Mouse (Mus musculus) forelimb bud, embryonic 11.5 days (tissue): ENCODE results near the gene Smox.
A peak's percentile ranks its signal among the peaks of the same experiment; 100 is the strongest.

Experiments used
- DNase-seq: peaks from one replicate; pipeline ENCODE4 v3.0.0-alpha.2; 2012; ENCODE audit warnings: low read depth, low spot score

Gene Smox

DNA sequence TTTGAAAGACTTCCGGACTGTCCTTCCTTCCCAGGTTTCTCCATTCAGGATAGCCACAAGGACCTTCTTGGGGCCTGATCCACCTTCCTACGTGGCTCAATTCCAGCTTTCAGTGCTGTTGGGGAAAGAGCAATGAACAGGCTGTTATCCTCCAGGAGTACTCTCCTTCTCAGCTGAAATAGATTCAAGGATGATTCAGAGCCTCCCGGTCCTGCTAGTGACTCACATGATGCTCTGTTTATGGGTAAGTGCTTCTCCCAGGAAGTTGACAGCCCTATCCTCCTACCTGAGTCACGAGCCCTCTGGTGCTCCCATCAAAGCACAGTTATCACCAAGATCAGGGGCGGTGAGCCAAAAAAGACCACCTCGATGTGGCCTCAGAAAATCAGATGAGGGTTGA is 7.1 kb upstream of the Smox start:
- DNase-seq = no peak

- no peak for DNase-seq
These were observed 6.2 kb upstream of the Smox start for GRCm38 (mm10) chr2:131485126-131485525.

DNA sequence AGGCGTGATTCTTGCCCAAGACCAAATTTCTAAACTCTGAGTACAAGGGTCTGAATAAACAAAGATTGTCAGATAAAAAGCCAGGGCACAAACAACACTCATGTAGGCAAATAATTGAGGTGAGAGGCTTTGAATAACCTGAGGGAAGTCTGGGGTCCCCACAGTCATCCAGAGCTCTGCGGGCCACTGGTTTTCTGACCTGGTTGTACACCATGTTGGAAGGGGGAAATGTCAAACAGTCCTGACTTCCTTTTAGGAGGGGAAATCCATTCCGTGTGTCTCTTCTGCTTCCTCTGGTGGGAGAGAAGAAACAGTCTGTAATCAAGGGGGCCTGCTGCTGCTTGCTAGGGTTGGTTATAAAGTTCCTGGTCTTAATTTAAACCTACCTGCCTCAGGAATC is 5.2 kb upstream of the Smox start:
- DNase-seq = no peak

DNA sequence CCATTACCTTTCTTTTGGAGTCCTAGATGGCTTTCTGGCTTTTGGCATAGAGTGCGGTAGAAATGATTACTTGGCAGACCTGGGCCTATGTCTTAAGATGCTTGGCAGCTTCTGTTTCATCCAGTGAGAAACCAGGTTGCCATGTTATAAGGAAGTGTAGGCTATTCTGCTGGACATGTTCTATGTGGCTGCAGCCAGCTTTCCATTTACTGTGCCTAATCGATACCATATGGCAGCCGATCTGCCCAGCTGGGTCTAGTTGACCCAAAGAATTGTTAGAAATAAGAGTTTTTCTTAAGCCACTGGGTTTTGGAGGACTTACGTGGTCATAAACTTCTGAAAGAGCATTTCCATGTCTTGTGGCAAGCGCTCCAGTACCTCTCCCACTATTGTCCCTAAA is 4.0 kb upstream of the Smox start:
- DNase-seq = no peak

GRCm38 (mm10) chr2:131488261-131488660 is 3.0 kb upstream of the Smox start:
- DNase-seq = no peak

- no peak for DNase-seq
These were observed 2.4 kb upstream of the Smox start for GRCm38 (mm10) chr2:131488870-131489269.

DNA sequence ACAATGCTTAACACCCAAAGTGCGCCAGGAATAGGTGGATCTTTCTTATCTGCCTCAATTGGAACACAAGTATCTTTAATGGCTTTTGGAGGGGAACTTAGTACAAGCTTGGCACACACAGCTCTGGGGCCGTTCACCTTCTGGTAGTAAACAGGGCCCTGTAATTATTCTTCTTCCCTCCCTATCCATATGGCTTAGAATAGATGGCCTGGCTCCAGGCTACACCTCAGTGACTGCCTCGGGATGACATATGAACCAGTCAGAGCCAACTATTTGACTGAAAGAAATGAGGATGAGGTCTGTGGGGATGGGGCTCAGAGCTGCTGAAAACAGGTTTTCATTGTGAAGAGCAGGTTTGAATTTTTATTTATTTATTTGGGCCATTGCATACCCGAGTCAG is 1.7 kb upstream of the Smox start:
- no peak for DNase-seq

- peak; percentile 61 for DNase-seq
These were observed 655 bp downstream of the Smox start for GRCm38 (mm10) chr2:131491707-131492595.

DNA sequence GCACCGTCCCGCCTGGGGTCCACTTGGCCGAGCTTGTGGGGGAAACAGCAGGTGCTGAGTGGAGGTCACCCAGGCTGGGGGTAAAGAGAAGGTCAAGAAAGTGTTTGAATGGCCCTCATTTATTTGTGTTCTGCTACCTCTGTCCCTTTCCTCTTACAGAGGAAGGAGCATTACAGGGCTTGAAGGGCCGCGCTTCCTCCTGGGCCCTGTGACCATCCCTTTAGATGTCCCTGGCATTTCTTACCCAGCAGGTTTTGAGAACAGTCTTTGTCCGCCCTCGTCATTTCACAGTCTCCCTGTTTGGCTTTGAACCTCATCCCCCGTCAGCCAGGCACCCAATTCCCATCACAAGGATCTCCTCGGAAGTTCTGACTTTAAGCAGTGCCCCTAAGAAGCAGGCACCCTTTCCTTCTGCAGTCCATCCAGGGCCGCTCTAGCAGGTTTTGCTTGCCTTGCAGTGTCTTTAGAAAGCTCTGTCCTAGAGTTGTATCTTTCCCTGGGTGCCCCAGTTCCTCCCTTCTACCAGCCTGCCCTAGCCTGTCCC is 1.4 kb downstream of the Smox start:
- DNase-seq = no peak

DNA sequence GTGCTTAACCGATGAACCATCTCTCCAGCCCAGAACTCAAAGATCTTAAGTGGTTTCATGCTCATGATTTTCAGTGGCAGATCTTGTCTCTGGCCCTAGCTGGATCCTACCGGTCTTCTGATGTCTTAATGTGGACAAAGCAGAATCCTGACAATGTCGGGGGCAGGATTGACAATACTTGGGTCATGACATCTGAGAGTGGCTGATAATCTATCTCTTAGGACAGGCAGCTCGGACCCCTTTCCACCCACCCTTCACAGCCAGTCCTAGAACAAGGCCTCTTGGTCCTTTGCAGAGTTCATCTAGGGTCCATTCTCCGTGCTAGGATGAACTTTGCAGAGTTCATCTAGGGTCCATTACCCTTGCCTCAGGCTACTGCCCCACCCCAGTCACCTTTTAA is 2.1 kb downstream of the Smox start:
- no peak for DNase-seq

DNA sequence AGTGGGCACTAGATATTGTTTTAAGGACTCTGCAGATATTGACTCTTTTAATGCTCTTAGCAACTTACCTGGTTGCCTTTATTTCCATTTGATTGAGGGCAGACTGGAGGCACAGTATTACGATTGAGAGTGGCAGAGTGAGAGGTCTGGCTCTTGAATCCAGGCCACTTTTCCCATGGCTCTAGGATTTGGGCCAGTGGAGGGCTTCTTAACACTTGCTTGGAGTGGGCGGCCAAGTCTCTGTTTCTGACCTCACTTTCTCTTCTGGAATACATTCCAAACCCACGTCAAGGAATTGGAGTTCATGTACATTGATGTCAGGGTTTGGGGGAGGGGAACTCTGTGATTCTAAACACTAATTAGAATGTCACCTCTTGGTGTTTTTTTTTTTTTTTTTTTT is 4.0 kb downstream of the Smox start:
- DNase-seq = no peak

GRCm38 (mm10) chr2:131496125-131496820 is 5.0 kb downstream of the Smox start:
- DNase-seq = no peak

DNA sequence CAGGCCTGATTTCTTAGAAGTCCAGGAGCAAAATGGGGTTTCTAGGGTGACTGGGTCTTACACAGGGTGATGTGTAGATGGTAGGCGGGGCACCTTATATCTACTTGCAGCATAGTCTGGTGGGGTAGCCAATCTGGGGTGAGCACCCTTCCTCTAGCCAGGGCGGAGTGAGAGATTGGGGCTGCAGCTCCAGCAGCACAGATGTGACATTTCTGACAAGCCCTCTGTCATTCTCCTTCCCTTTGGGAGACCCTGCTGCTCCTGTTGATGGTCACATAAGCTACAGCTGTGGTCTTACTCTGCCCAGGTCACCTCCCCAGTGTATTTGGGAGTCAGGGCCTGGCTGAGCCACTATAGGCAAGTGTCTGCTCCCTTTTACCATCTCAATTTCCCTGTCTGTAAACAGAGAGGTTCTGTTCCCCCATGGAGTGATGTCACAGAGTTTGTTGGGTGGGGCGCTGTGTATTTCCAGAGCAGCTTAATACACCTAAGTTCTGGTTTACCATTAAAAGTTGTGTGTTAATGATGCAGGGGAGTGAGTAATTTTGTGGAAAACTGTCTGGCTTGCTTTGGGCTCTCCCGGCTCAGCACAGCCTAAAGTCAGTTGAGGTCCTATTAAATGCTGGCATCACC is 6.0 kb downstream of the Smox start:
- no peak for DNase-seq

GRCm38 (mm10) chr2:131498219-131498618 is 6.9 kb downstream of the Smox start:
- DNase-seq = no peak

- DNase-seq = no peak
These were observed 8.1 kb downstream of the Smox start for GRCm38 (mm10) chr2:131499290-131499845.

DNA sequence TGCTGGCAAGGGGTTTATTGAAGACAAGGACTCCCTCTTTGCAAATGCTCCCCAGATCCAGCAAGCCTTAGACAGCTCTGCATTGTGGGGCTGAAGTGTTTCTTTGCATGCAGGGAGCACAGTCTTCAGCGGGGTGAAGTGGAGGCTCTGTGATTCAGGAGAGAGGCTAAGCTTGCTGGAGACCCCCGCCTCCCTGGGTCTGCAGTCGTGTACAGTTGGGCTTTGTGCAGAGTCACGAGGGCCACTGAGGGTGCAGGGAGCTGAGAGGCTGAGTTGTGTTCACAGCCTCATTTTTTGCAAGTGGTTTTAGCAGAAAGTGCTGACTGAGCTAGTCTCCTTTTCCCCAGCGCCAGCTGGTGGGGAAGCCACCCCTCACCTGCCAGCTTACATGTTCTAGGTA is 10.6 kb downstream of the Smox start:
- no peak for DNase-seq

GRCm38 (mm10) chr2:131502561-131502960 is 11.3 kb downstream of the Smox start:
- no peak for DNase-seq

- DNase-seq = no peak
These were observed 14.1 kb downstream of the Smox start for GRCm38 (mm10) chr2:131505431-131505830.

- peak; percentile 64 for DNase-seq
These were observed 15.1 kb downstream of the Smox start for GRCm38 (mm10) chr2:131506358-131506757.

DNA sequence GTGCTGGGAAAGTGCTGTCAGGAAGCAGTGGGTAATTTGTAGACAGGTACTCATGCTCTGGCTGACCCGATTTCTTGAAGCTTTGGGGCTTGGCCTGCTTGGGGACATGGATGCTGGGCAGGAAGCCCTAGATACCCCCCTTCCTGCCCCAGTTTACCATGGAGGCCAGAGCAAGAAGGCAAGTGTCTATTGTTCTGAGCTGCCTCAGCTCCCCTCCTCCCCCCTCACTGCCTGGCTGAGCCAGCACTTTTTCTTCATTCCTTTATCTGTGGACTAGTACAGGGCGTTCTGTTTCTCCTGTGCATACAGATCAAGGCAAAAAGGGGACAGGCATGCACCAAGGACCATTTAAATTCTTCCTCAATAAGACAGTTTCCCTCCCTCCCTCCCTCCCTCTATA is 17.2 kb downstream of the Smox start:
- no peak for DNase-seq

GRCm38 (mm10) chr2:131509671-131510313 is 18.5 kb downstream of the Smox start:
- peak; percentile 86 for DNase-seq
